Mouse (Mus musculus) cerebellum, adult 11-12 months (tissue): ENCODE data around the gene Cntfr.

Source experiments
- DNase-seq: peaks from one replicate; pipeline ENCODE4 v3.0.0; 2022

The Cntfr gene

DNA sequence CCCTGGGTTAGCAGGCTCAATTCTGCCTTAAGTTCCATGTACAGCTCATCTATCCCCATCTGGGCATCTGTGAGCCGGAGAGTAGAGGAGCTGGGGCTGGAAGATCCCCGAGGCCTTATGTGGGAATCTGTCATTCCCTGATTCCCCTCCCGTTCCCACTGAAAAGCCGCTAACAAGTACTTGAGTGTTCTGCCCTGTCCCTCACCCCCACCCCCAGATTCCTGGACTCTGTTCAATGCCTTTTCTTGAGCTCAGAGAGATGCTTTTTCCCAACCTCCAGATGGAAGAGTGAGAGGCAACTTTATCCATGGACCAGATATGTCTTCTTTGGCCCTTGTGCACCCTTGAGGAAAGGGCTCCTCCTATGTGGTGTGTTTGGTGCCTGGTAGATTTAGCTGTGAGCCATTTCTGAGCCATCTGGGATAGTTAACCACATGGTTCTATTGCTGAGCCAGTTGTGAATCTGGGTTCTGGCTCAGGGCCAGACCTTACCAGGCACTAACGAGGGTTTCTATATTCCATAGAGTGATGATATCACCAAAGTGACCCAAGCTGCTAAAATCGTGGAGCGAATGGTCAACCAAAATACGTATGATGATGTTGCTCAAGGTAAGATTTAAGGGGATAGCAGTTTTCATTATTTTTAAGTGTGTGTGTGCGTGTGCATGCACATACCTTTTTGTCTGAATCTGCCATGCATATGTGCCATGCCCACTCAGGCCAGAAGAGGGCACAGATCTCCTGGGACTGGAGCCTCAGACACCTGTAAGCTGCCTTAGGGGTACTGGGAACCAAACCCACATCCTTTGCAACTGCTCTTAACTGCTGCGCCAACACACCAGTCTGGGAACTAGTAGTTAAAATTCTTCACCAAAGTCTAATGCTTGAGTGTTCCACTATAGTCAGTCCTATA, 87.0 kb downstream of the Cntfr start:
- peak; percentile 16 for DNase-seq
